7 mouse cellular contexts compared by ENCODE assay signal in genomic region chr13:60602416-60603251, GRCm38 (mm10). TPM values are rescaled to one million over a fixed set of nuclear protein-coding genes. Genes with fewer than 3 reads are reported as not detected.
DNase-seq lines count a peak whose midpoint lies in the region; ATAC-seq and TF ChIP-seq lines count a peak whose summit lies in the region.

No protein-coding gene starts in this region.

- peaks cover 3% of the 10 kb centered on the region; the same call in 1 of the 2 replicates for H3K36me3 ChIP-seq in ES-Bruce4 (ENCODE audit: control insufficient read depth, insufficient read depth, low read length, poor library complexity, severe bottlenecking)
- 0 out of 2 replicates have a peak, but pooled peaks cover 4% of the 10 kb centered on the region for H3K36me3 ChIP-seq in embryonic facial prominence, embryonic 12.5 days

- TF ChIP-seq CTCF in ES-Bruce4 (IDR thresholded peaks at IDR 0.05; ENCODE audit: low read depth, low read length): no peak

- peak; percentile 57 for ATAC-seq in embryonic facial prominence, embryonic 12.5 days (ENCODE audit: insufficient number of reproducible peaks, insufficient read depth, low FRiP score, low TSS enrichment)

- intact Hi-C loops in heart, postnatal 10 days (cut with DNase I): loop anchor here (1.0 to 2.0 kb wide), 2 partner anchors 124 to 136 kb away; no protein-coding TSS in a partner anchor

- no peaks in the 10 kb centered on the region for H3K9me3 ChIP-seq in ES-Bruce4 (replicated peaks; ENCODE audit: control insufficient read depth, insufficient read depth, low read length, poor library complexity, severe bottlenecking)
- no peaks in the 10 kb centered on the region for H3K9me3 ChIP-seq in embryonic facial prominence, embryonic 12.5 days

- H3K4me2 ChIP-seq in embryonic facial prominence, embryonic 12.5 days (replicated peaks): peak overlapping the region; percentile 70

- peaks cover under 1% of the 10 kb centered on the region for H3K4me1 ChIP-seq in ES-Bruce4 (ENCODE audit: control insufficient read depth, insufficient read depth, low read length)
- H3K4me1 ChIP-seq in embryonic facial prominence, embryonic 12.5 days: peaks cover 16% of the 10 kb centered on the region; the same call in 1 of the 2 replicates

- TF ChIP-seq EP300 in ES-Bruce4 (IDR thresholded peaks at IDR 0.05; ENCODE audit: insufficient read depth, low read depth, low read length): no peak

- H3K9ac ChIP-seq in ES-Bruce4 (ENCODE audit: low read depth, poor library complexity, severe bottlenecking): peak overlapping the region; percentile 88
- H3K9ac ChIP-seq in embryonic facial prominence, embryonic 12.5 days: peak overlapping the region; percentile 83

- peak overlapping the region; percentile 77 for H3K4me3 ChIP-seq in ES-Bruce4 (ENCODE audit: low read depth, low read length)
- H3K4me3 ChIP-seq in embryonic facial prominence, embryonic 12.5 days: peak overlapping the region; percentile 84

- H3K27ac ChIP-seq in ES-Bruce4 (ENCODE audit: insufficient read depth, low read length): no peak overlapping the region
- peak overlapping the region; percentile 78 for H3K27ac ChIP-seq in embryonic facial prominence, embryonic 12.5 days

- TF ChIP-seq POLR2A in ES-Bruce4 (IDR thresholded peaks at IDR 0.05; ENCODE audit: insufficient read depth, low read length): no peak

- peak; percentile 47 for DNase-seq in T-cell, adult 2 months (ENCODE audit: low spot score)
- peak; percentile 49 to 51 for DNase-seq in heart, postnatal 10 days
- DNase-seq in kidney, postnatal 4 days: peak; percentile 60 to 70
- DNase-seq in lung, postnatal 36 days: peak; percentile 54
- peak; percentile 63 to 77 for DNase-seq in right cerebral cortex, postnatal 10 days (ENCODE audit: low spot score in 2 of 2)

- no peaks in the 10 kb centered on the region for H3K27me3 ChIP-seq in ES-Bruce4 (ENCODE audit: control insufficient read depth, insufficient read depth, low read length, poor library complexity, severe bottlenecking)
- no peaks in the 10 kb centered on the region for H3K27me3 ChIP-seq in embryonic facial prominence, embryonic 12.5 days

- WGBS in embryonic facial prominence, embryonic 12.5 days: 10% methylated on average over 34 of the region's 34 CpGs

RNA-seq across cellular contexts. Expression of gene Dapk1, which starts 0.9 kb away (rescaled TPM):
- 37.8 and 40.5 TPM in 2 replicates for polyA plus RNA-seq in ES-Bruce4 (2011; ENCODE audit: insufficient read depth, insufficient read length, low read depth, missing spikeins)
- 29.9 and 31.9 TPM in 2 replicates for polyA plus RNA-seq in embryonic facial prominence, embryonic 12.5 days (2016; fragmentation: Nextera tagmentation; extraction: Ambion mirVana)
- total RNA-seq in heart, postnatal 10 days (2021): 10 to 100 TPM; 25.4 to 25.9 TPM
